Comparison of ENCODE assay signal across 23 mouse cellular contexts in genomic region chr5:28402756-28403155, GRCm38 (mm10).
DNase-seq lines count a peak whose midpoint lies in the region; ATAC-seq and TF ChIP-seq lines count a peak whose summit lies in the region.
"Had no signal": no experiment of that assay in that cellular context is flagged by ENCODE, and none has a peak within 500 bp of the region (broad histone marks: within the 10 kb centered on the region; RNA-seq: fewer than 3 reads in every experiment).

No protein-coding gene starts in this region.

- no peaks in the 10 kb centered on the region for H3K27me3 ChIP-seq in cerebellum, adult 2 months (ENCODE audit: control insufficient read depth, insufficient read depth, low read length)
- no peaks in the 10 kb centered on the region for H3K27me3 ChIP-seq in forebrain, embryonic 16.5 days (replicated peaks; ENCODE audit: control insufficient read depth, insufficient read depth, low read length)
- no peaks in the 10 kb centered on the region for H3K27me3 ChIP-seq in kidney, embryonic 14.5 days (ENCODE audit: control insufficient read depth, insufficient read depth, low read length)
- H3K27me3 ChIP-seq: forebrain, embryonic 12.5 days; limb, embryonic 12.5 days; liver, embryonic 13.5 days; lung, embryonic 15.5 days; midbrain, embryonic 12.5 days had no signal

- H3K9ac ChIP-seq in forebrain, embryonic 16.5 days (replicated peaks; ENCODE audit: low read depth, low read length): no peak overlapping the region
- no peak overlapping the region for H3K9ac ChIP-seq in kidney, embryonic 14.5 days (ENCODE audit: low read depth, low read length)
- H3K9ac ChIP-seq: forebrain, embryonic 12.5 days; limb, embryonic 12.5 days; liver, embryonic 13.5 days; lung, embryonic 15.5 days; midbrain, embryonic 12.5 days had no signal

- ATAC-seq in forebrain, embryonic 16.5 days: no peak
- ATAC-seq in kidney, embryonic 14.5 days (ENCODE audit: low FRiP score, low TSS enrichment): no peak

- H3K27ac ChIP-seq in cerebellum, adult 2 months (ENCODE audit: insufficient read depth, low read length): 0 out of 2 replicates have a peak overlapping the region, but pooled peaks have one; percentile 16
- H3K27ac ChIP-seq in forebrain, embryonic 16.5 days (ENCODE audit: low read length): no peak overlapping the region
- no peak overlapping the region for H3K27ac ChIP-seq in kidney, embryonic 14.5 days (ENCODE audit: low read depth, low read length)
- H3K27ac ChIP-seq: forebrain, embryonic 12.5 days; heart, embryonic 10.5 days; limb, embryonic 12.5 days; liver, embryonic 13.5 days; lung, embryonic 15.5 days; macrophage; midbrain, embryonic 12.5 days had no signal

- no peak for DNase-seq in cerebellum, adult 2 months
- no peak for DNase-seq in cerebellum, adult 11-12 months
- peak; percentile 84 for DNase-seq in T-cell, adult 2 months (ENCODE audit: low spot score)
- DNase-seq in natural killer cell, adult 2 months (ENCODE audit: low spot score in 2 of 2): peak; percentile 39 to 41
- peak; percentile 27 to 45 for DNase-seq in thymus, postnatal 36 days
- no peak for DNase-seq in kidney, postnatal 25 days
- DNase-seq: cerebellum, adult 9-10 months; gastrocnemius, postnatal 36 days; kidney, adult 2 months; kidney, postnatal 36 days; layer of hippocampus, adult 9-11 months; liver, embryonic 13.5 days; retina, postnatal 1 day; right cerebral cortex, postnatal 4 days had no signal

- H3K9me3 ChIP-seq in forebrain, embryonic 16.5 days (ENCODE audit: control insufficient read depth, low read length): no peaks in the 10 kb centered on the region
- no peaks in the 10 kb centered on the region for H3K9me3 ChIP-seq in kidney, embryonic 14.5 days (ENCODE audit: control insufficient read depth, low read length)
- H3K9me3 ChIP-seq: forebrain, embryonic 12.5 days; heart, embryonic 10.5 days; limb, embryonic 12.5 days; liver, embryonic 13.5 days; lung, embryonic 15.5 days; midbrain, embryonic 12.5 days had no signal

- H3K4me3 ChIP-seq in cerebellum, adult 2 months (replicated peaks; ENCODE audit: insufficient read depth, low read depth, low read length): no peak overlapping the region
- no peak overlapping the region for H3K4me3 ChIP-seq in forebrain, embryonic 16.5 days (replicated peaks; ENCODE audit: low read length)
- no peak overlapping the region for H3K4me3 ChIP-seq in kidney, embryonic 14.5 days (ENCODE audit: low read length)
- H3K4me3 ChIP-seq: forebrain, embryonic 12.5 days; heart, embryonic 10.5 days; limb, embryonic 12.5 days; liver, embryonic 13.5 days; lung, embryonic 15.5 days; midbrain, embryonic 12.5 days; myocyte had no signal

- WGBS in cerebellum, adult 2 months: 77% methylated on average over 1 of the region's 1 CpGs
- 89% methylated on average over 1 of the region's 1 CpGs for WGBS in forebrain, embryonic 16.5 days
- WGBS in kidney, embryonic 14.5 days: 89% methylated on average over 1 of the region's 1 CpGs

- no peaks in the 10 kb centered on the region; the same call in none of the 2 replicates for H3K36me3 ChIP-seq in forebrain, embryonic 16.5 days (ENCODE audit: control insufficient read depth, insufficient read depth)
- H3K36me3 ChIP-seq in kidney, embryonic 14.5 days (ENCODE audit: control insufficient read depth, insufficient read depth, low read length): peaks cover 17% of the 10 kb centered on the region; the same call in 1 of the 2 replicates

- no peak for TF ChIP-seq POLR2A in cerebellum, adult 2 months (IDR thresholded peaks at IDR 0.05; ENCODE audit: borderline replicate concordance, insufficient read depth, low read length)

- peaks cover 13% of the 10 kb centered on the region for H3K4me1 ChIP-seq in cerebellum, adult 2 months (ENCODE audit: control insufficient read depth, insufficient read depth, low read length)
- 0 out of 2 replicates have a peak, but pooled peaks cover 3% of the 10 kb centered on the region for H3K4me1 ChIP-seq in forebrain, embryonic 16.5 days (replicated peaks; ENCODE audit: control insufficient read depth, insufficient read depth, low read length)
- no peaks in the 10 kb centered on the region; the same call in 1 of the 2 replicates for H3K4me1 ChIP-seq in kidney, embryonic 14.5 days (ENCODE audit: control insufficient read depth, insufficient read depth, low read length)
- H3K4me1 ChIP-seq: limb, embryonic 12.5 days; liver, embryonic 13.5 days had no signal

- H3K4me2 ChIP-seq in forebrain, embryonic 16.5 days (ENCODE audit: low read length): no peak overlapping the region
- no peak overlapping the region for H3K4me2 ChIP-seq in kidney, embryonic 14.5 days (replicated peaks; ENCODE audit: low read depth, low read length)
- H3K4me2 ChIP-seq: forebrain, embryonic 12.5 days; limb, embryonic 12.5 days; liver, embryonic 13.5 days; lung, embryonic 15.5 days; midbrain, embryonic 12.5 days had no signal

- no peak for TF ChIP-seq CTCF in cerebellum, adult 2 months (IDR thresholded peaks at IDR 0.05; ENCODE audit: borderline replicate concordance, insufficient read depth, low read depth, low read length)

Comparison
In these comparisons a context has a peak if more than half of its experiments do, and no peak if none do; other contexts are left out.
1. DNase-seq: peak in T-cell, adult 2 months (single experiment), natural killer cell, adult 2 months (2 of 2) and thymus, postnatal 36 days (2 of 2); none in cerebellum, adult 2 months (0 of 2), cerebellum, adult 11-12 months (single experiment) and kidney, postnatal 25 days (0 of 2).